Mouse (Mus musculus): ENCODE results near the gene Zbed4.
"Not testable (repeated sequence)": the region's sequence is repeated elsewhere in the genome, so short reads cannot be mapped to it uniquely, and the experiment has no call there.

Gene Zbed4

GRCm38 (mm10) chr15:88738466-88738865 lies 13.0 kb upstream of the Zbed4 start:
- DNase-seq (ENCODE audit: low spot score in 2 of 2) = no peak

DNA sequence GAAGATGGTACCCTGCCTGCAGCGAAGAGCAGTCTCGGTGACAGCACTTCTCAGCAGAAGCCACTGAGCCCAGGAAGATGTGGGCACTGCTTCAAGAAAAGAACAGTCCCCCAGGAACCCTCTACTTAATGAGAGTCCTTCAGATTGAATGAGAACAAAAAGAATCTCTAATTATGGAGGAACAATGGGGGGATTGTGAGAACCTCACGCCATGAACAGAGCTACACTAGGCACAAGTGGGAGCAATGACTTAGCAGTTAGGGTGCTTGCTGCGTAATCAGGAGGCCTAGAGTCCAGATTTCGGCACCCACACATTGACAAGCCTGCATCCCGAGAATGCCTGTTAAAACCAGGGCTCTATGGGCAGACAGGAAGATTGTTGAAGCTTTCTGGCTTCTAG lies 10.1 kb upstream of the Zbed4 start:
- no peak for DNase-seq (ENCODE audit: low spot score in 2 of 2)

DNA sequence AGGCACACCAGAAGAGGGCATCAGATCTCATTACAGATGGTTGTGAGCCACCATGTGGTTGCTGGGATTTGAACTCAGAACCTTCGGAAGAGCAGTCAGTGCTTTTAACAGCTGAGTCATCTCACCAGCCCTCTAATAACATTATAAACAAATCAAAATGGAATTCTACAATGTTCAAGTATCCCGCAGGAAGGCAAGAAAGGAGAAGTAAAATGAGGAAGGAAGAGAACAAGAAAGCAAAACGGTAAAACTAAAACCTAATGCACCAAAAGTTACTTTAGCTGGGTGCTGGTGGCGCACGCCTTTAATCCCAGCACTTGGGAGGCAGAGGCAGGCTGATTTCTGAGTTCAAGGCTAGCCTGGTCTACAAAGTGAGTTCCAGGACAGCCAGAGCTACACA lies 8.1 kb upstream of the Zbed4 start:
- DNase-seq (ENCODE audit: low spot score in 2 of 2) = not testable (repeated sequence)

DNA sequence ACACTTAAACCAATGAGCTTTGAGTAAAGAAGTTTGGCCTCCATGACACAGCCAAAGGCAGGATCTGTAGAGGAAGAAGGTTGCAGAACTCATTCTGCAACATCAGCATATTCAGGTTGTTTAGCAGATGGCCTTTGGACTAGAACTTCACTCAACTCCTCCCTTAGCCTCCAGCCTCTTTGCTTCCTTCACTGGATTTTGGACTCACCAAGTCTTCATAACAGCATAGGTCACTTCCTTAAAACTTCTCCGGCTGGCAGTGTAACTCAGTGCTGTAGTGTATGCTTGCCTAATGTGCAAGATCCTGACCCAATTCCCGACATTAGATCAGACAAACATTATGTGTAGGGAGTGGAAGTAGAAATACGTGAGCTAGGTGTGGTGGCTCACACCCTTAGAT lies 6.1 kb upstream of the Zbed4 start:
- DNase-seq (ENCODE audit: low spot score in 2 of 2) = no peak

DNA sequence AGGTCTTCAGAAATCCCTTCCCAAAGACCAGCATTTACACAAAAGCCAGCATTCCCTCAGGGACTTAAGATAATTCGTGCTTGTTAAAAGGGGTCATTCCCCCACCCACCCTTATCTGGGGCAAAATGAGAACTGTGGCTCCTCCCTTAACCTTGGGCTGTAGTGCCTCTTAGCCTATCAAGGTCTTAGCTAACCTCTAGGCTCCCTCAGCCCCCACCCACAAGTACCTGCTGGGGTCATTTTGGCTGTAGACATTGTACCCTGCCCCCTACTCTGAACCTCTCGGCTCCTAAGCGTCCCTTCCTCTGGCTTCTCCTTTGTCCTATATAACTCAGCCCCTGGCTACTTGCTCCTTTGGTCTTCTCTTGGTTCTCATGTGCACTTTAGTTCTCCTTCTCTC lies 5.5 kb upstream of the Zbed4 start:
- DNase-seq (ENCODE audit: low spot score in 2 of 2) = no peak

DNA sequence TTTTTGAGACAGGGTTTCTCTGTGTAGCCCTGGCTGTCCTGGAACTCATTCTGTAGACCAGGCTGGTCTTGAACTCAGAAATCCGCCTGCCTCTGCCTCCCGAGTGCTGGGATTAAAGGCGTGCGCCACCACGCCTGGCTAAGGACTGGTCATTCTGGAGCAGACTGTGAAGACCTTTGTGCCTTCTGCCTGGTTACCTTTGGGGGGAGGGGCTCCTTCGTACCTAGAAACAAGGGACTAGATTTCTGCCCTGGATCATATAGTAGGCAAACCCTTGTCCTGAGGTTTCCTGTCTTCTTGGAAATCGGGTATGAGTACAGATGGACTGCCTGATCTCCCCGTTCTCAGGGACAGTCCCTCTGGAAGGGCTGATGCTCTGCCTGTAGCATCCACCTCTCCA lies 1.8 kb upstream of the Zbed4 start:
- not testable (repeated sequence) for DNase-seq (ENCODE audit: low spot score in 2 of 2)

DNA sequence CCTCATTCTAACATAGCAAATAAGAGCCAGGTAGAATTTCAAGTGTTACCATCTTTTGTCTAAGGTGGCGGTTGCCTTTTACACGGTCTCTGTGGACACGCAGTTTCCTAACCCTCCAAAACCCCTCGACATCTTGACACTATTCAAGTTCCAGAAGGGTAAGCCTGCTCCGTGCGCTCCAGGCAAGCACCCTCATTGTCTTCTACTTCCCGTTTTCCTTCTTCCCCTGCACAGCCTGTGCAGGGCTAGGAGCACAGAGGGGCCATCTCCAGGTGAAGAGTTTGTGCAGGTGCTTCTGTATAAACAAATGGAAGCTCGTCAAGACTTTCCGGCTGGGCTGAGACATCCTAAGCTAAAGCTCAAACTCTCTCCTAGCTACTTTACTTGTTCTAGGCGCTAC lies 1.4 kb upstream of the Zbed4 start:
- DNase-seq (ENCODE audit: low spot score in 2 of 2) = no peak

GRCm38 (mm10) chr15:88750677-88751563 lies 540 bp upstream of the Zbed4 start:
- DNase-seq (ENCODE audit: low spot score in 2 of 2) = peak; percentile 99

GRCm38 (mm10) chr15:88752403-88752733 lies 908 bp downstream of the Zbed4 start:
- DNase-seq (ENCODE audit: low spot score in 2 of 2) = no peak

DNA sequence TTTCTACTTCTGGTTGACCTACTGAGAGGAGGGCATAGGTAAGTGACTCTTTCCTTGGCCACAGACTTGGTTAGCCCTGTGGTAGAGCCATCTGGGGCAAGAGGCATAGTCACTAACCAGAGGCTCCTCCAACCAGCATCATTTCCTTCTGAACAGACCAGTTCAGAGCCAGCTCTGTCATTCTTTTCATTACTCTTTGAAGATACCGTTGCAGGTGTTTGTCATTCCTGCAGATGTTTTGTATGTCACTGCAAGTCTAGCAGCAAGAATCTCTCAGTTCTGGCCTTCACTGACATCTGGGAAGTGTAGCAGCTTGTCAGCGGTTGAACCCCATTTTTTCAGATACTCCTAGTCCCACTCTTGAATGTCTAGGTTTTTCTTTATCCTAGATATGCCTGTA lies 3.4 kb downstream of the Zbed4 start:
- no peak for DNase-seq (ENCODE audit: low spot score in 2 of 2)

DNA sequence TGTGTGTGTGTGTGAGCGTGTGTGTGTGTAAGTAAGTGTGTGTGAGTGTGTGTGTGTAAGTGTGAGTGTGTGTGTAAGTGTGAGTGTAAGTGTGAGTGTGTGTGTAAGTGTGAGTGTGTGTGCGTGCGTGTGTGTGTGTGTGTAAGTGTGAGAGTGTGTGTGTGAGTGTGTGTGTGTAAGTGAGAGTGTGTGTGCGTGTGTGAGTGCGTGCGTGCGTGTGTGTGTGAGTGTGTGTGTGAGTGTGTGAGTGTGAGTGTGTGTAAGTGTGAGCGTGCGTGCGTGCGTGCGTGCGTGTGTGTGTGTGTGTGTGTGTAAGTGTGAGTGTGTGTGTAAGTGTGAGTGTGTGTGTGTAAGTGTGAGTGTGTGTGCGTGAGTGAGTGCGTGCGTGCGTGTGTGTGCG lies 4.3 kb downstream of the Zbed4 start:
- no peak for DNase-seq (ENCODE audit: low spot score in 2 of 2)

- DNase-seq (ENCODE audit: low spot score in 2 of 2) = no peak
Observed at GRCm38 (mm10) chr15:88758061-88758460, 6.6 kb downstream of the Zbed4 start.

DNA sequence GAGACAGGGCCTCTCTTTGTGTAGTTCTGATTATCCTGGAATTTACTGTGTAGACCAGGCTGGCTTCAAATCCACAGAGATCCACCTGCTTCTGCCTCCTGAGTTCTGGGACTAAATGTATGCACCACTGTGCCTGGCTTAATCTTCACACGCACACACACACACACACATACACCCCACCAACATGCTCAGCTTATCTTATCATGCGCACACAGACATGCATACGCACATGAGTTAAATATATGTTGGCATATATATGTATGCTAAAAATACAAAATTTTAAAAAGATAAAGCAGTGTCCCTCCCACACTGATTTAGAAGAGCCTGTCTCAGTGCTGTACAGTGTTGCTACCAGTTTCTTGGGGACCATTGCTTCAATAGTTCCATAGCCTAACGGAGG lies 10.1 kb downstream of the Zbed4 start:
- DNase-seq (ENCODE audit: low spot score in 2 of 2) = no peak

DNA sequence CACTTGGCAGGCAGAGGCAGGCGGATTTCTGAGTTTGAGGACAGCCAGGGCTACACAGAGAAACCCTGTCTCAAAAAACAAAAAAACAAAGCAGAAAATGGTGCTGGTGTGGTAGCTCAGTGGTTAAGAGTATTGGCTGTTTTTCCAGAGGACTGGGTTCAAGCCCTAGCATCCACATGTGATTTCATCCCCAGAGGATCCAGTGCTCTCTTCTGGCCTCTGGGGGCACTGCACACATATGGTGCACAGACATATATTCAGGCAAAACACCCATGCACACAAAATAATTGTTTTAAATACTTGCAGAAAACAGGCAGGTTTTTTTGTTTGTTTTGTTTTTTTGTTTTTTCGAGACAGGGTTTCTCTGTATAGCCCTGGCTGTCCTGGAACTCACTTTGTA lies 14.7 kb downstream of the Zbed4 start:
- DNase-seq (ENCODE audit: low spot score in 2 of 2) = not testable (repeated sequence)

- no peak for DNase-seq (ENCODE audit: low spot score in 2 of 2)
Observed at GRCm38 (mm10) chr15:88768537-88768936, 17.1 kb downstream of the Zbed4 start.

GRCm38 (mm10) chr15:88774630-88775029 lies 23.2 kb downstream of the Zbed4 start:
- not testable (repeated sequence) for DNase-seq (ENCODE audit: low spot score in 2 of 2)

- no peak for DNase-seq (ENCODE audit: low spot score in 2 of 2)
Observed at GRCm38 (mm10) chr15:88792140-88792850, 40.8 kb downstream of the Zbed4 start.

DNA sequence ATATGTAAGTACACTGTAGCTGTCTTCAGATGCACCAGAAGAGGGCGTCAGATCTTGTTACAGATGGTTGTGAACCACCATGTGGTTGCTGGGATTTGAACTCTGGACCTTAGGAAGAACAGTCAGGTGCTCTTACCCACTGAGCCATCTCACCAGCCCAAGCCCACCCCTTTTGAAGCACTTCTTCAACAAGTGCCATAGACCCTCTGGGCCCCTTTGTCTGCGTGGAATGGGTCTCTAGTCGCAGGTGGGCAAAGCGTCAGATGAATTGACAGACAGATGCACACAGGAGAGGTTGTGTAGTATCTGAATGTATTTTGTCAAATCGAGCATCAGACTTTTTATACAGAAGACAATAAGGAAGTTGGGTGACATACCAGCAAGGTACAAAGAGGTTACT lies 43.3 kb downstream of the Zbed4 start:
- not testable (repeated sequence) for DNase-seq (ENCODE audit: low spot score in 2 of 2)

- no peak for DNase-seq (ENCODE audit: low spot score in 2 of 2)
Observed at GRCm38 (mm10) chr15:88799950-88800371, 48.5 kb downstream of the Zbed4 start.

GRCm38 (mm10) chr15:88800921-88801354 lies 49.5 kb downstream of the Zbed4 start:
- DNase-seq (ENCODE audit: low spot score in 2 of 2) = no peak

DNA sequence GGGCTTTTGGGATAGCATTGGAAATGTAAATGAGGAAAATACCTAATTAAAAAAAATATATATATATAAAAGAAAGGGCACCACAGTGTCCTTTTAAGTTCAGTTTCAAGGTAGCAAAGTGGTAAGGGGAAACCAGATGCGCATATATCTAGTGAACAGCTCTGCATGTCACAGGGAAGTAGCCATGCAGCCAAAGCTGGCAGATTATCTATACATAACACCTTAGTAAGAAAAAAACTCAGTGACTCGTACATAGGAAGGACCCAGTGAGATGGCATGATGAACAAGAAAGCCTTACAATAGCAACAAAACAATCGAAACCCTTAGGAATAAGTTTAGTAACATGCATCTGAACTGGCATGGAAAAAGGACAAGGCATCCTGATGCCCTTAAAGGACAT lies 50.4 kb downstream of the Zbed4 start:
- no peak for DNase-seq (ENCODE audit: low spot score in 2 of 2)

DNA sequence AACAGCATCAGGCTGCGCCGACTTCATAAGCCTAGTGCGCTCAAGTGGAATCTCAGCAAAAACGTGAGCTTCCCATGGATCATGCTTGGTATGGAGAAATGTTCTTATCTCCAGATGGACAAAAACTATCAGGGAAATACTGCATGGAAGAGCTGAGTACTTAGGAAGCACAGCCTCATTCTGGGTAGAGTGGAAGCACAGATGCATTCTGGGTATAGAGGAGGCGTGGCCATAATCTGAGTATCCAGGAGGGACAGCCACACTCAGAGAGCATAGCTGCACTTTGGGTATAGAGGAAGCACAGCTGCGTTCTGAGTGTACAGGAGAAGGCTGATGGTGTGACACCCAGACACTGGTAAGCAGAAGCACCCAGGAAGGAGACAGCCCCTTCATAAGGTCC lies 50.9 kb downstream of the Zbed4 start:
- DNase-seq (ENCODE audit: low spot score in 2 of 2) = no peak

DNA sequence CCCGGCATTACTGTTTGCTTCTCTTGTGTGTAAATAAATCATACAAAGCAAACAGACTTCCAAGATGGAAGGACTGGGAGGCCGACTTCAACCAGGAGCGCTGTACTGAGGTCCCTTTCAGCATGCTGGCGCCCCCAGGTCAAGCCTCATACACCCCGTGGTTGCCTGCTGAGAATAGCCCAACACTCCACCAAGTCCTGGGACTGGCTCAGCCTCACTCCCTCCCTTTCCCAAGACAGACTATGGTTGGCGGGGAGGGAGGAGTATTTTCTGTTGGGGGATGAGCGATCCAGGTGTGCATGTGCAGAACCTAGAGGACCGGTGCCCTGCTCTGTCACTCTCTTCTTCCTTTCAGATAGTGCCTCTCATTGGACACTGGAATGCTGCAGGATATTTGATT lies 56.7 kb downstream of the Zbed4 start:
- DNase-seq (ENCODE audit: low spot score in 2 of 2) = no peak
